Mouse (Mus musculus): ENCODE data around the gene Gm5447. TPM values are rescaled to one million over a fixed set of nuclear protein-coding genes. Genes with fewer than 3 reads are reported as not detected.

Gene Gm5447
- total RNA-seq, 2 experiments from 2014 or later: 0.33 TPM; not detected in 1

DNA sequence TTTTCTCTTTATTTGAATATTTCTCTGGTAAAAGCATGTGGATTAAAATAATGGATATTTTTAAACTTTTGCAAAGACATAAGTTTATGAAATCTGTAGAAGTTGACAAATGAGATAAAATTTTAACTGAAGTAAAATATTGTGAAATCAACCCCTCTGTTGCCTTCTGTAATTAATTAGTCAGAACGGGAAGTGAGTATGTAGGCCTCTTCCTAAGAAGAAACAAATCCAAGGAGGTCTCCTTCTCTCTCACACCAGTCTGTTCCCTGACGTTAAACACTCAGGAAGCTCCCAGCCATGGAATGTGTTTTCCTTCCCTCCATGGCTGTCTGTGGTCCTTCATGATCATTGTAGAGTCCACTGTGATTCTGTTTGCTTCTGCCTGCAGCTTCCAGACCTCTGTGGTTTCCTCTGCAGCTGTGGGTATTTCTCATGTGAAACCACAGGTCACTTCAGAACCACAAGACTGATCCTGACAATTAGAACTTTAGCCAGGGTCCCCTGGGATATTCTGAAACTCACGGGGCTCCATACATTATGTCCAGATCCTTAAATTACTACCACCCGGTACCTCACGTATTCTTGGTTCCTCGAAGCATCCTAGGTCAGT is 20.4 kb downstream of the Gm5447 start:
- H3K4me3 ChIP-seq: no peak overlapping the region
- no peak for DNase-seq (ENCODE audit: low spot score in 2 of 2)
- TF ChIP-seq CTCF (conservative IDR thresholded peaks at IDR 0.05): no peak; the same call in 1 of the 2 replicates
- no peak overlapping the region for H3K27ac ChIP-seq

GRCm38 (mm10) chr13:30997526-30998253 is 23.7 kb downstream of the Gm5447 start:
- TF ChIP-seq CTCF (conservative IDR thresholded peaks at IDR 0.05): no peak
- Histone ChIP-seq H3K4me3 (no peak overlapping the region), H3K27ac (peak overlapping the region; percentile 12)
- no peak for DNase-seq (ENCODE audit: low spot score in 2 of 2)

DNA sequence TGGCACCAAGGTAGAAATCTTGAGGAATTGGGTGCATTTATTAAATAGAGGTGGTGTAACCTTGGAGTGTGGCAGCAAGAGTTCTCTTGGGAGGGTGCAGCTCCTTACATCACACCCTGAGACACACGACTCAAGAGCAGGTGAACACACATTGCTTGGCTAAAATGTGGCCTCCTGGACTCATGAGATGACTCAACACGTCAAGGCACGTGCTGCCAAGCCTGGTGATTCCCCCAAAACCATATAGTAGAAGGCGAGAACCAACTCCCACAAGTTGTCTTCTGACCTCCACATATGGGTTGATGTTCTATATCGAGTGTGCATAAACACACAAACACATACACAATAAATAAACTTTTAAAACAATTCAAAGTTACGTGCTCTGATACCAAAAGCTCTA is 25.8 kb downstream of the Gm5447 start:
- no peak for TF ChIP-seq CTCF (conservative IDR thresholded peaks at IDR 0.05)
- Histone ChIP-seq H3K27ac (no peak overlapping the region), H3K4me3 (no peak overlapping the region)
- DNase-seq (ENCODE audit: low spot score in 2 of 2): no peak

DNA sequence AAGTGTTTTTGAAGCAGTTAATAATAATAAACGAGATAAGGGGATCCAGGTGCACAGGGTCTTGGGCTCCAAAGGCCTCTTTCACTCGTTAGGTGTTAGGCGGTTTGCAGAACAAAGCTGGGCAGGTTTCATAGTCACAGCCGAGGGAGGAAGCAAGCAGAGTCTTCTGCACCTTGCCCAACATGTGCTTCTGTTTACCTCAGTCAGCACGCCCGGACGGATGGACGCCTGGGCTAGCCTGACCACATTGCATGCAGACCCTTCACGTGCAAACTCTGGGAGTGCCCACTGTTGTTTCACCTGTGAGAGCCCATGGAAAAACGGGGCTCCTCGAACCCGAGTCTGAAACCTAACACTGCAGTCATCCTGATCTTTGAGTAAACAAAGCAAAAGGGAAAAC is 30.5 kb downstream of the Gm5447 start:
- no peak for DNase-seq (ENCODE audit: low spot score in 2 of 2)

GRCm38 (mm10) chr13:31004995-31005394 is 31.0 kb downstream of the Gm5447 start:
- Histone ChIP-seq H3K27ac (no peak overlapping the region), H3K4me3 (no peak overlapping the region)
- no peak for DNase-seq (ENCODE audit: low spot score in 2 of 2)
- TF ChIP-seq CTCF (conservative IDR thresholded peaks at IDR 0.05): no peak

More for the DNA sequence above, 30.5 kb downstream of the Gm5447 start:
- no peak overlapping the region for H3K4me3 ChIP-seq
- TF ChIP-seq CTCF (conservative IDR thresholded peaks at IDR 0.05): no peak
- H3K27ac ChIP-seq: no peak overlapping the region

GRCm38 (mm10) chr13:31017545-31017944 is 43.5 kb downstream of the Gm5447 start:
- Histone ChIP-seq H3K27ac (no peak overlapping the region), H3K4me3 (no peak overlapping the region)
- no peak for TF ChIP-seq CTCF (conservative IDR thresholded peaks at IDR 0.05)
- no peak for DNase-seq (ENCODE audit: low spot score in 2 of 2)

- Histone ChIP-seq H3K27ac (no peak overlapping the region), H3K4me3 (no peak overlapping the region)
- no peak for DNase-seq (ENCODE audit: low spot score in 2 of 2)
- no peak for TF ChIP-seq CTCF (conservative IDR thresholded peaks at IDR 0.05)
These were observed 47.5 kb downstream of the Gm5447 start for GRCm38 (mm10) chr13:31021514-31021913.

DNA sequence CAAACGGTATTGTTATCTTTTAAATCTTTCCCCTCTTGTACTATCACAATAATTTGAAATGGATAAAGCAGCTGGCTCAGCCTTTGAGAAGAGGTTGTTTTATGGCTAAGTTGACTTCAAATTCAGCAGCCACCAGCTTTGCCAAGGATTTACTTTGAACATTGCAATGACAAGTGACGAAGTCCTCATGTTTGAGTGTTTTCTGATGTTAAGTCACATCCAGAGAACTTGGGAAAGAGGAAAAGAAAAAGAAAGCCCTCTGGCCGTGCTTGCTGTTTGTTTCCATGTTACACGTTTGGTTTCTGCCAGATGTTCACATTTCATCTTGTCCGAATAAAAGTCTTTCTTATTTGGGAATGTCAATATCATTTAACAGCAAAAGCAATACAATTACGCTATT is 47.9 kb downstream of the Gm5447 start:
- Histone ChIP-seq H3K4me3 (no peak overlapping the region), H3K27ac (no peak overlapping the region)
- TF ChIP-seq CTCF (conservative IDR thresholded peaks at IDR 0.05): no peak
- DNase-seq (ENCODE audit: low spot score in 2 of 2): no peak

- DNase-seq (ENCODE audit: low spot score in 2 of 2): no peak
- Histone ChIP-seq H3K27ac (no peak overlapping the region), H3K4me3 (no peak overlapping the region)
- no peak for TF ChIP-seq CTCF (conservative IDR thresholded peaks at IDR 0.05)
These were observed 49.7 kb downstream of the Gm5447 start for GRCm38 (mm10) chr13:31023664-31024063.

Other genes with a start within 250 kb of the Gm5447 start
- gene Irf4, start 225.0 kb upstream of the Gm5447 start, total RNA-seq (2021): under 1 TPM; 0.13 to 0.47 TPM
- gene Hus1b, start 26.4 kb upstream of the Gm5447 start, total RNA-seq (2021): under 1 TPM; 0.61 TPM
- gene Exoc2, start 111 bp upstream of the Gm5447 start, total RNA-seq (2021): 10 to 100 TPM; 41.2 to 44.1 TPM

Data from layer of hippocampus, adult 2 months (tissue).